Mouse (Mus musculus): ENCODE data around the gene Smg9.
"Not testable (repeated sequence)": the region's sequence is repeated elsewhere in the genome, so short reads cannot be mapped to it uniquely, and the experiment has no call there.

Smg9 gene

DNA sequence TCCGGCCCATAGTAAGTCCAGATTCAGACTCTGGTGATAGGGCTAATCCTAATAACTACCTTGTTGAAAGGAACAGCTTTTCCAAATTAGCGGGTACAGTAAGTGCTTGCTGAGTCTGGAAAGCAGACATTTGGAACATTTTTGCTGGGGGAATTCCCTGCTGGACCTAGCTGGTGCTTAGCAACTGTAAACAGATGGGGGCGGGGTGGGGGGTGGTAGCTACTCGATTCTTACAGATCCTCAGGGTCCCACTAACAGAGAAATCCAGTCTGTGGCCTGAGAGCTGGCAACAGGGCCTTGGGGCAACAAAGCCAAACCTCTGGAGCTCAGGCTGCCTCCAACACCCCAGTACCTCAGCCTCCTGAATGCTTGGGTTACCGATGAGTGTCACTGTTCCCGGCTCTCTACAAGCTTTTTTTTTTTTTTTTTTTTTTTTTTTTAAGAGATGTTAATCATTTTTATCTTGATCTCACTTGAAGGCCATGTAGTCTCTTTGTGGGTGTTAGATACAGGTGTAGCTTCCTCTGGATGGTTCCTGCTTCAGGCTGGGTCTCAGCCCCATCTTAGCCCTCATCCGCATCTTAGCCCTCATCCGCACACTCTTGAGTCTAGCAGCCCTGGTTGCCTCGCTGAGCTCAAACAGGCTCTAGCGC lies 21.2 kb upstream of the Smg9 start:
- peak; percentile 65 for DNase-seq

DNA sequence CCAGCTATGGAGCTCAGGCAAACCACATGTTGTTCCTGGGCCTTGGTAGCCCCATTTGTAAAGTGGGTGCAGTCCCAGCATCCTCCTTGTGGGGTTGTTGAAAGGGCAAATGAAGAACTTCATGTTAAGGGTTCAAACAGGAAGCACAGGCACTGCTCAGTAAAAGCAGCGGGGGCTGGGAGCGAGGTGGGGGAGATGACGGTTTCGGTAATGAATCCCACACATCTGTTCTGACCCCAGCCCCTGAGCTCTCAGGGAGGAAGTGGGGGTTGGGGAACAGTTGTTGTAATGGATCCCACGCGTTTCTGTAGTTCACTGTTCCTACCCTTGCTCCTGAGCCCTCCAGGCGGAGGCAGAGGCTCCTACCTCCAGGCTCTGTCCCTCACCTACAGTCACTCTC lies 19.5 kb upstream of the Smg9 start:
- peak; percentile 86 for DNase-seq

DNA sequence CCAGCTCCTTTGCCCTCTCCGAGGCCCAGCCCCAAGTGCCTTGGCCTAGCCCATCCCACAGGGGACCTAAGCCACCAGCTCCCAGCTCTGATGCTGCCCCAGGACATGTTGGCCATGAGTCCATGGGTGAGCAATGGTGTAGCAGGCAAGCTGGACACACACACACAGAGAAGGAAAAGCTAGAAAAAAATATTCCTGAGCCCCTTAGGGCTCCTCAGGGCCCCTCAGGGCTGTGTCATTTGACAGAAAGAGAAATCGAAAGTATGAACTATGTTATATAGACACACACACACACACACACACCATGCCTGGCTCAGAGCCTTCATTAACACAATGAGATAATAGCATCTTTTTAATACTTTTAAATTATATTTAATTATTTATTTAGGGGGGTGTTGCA lies 19.0 kb upstream of the Smg9 start:
- no peak for DNase-seq

DNA sequence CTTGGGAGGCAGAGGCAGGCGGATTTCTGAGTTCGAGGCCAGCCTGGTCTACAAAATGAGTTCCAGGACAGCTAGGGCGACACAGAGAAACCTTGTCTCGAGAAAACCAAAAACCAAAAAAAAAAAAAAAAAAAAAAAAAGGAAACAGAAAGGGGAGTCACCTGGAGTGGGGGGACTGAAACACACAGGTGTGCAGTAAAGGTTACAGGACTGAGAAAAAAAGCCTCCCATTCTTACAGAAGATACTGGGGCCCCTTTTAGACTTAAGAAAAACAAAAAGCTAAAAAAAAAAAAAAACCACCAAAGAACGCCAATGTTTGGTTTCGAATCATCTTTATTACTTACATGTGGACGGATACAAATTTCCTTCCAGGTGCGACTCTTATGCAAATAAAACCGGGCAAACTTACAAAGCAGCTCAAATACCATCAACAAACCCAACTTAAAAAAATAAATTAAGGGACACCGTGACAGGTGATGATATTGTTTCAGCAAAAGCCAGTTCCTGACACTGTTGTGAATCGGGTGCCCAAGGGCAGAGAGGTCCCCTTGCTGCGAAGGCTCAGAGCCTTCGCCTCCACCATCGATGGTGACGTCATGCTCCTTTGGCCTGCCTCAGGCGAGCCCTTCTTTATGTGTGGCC lies 16.6 kb upstream of the Smg9 start:
- no peak for DNase-seq

DNA sequence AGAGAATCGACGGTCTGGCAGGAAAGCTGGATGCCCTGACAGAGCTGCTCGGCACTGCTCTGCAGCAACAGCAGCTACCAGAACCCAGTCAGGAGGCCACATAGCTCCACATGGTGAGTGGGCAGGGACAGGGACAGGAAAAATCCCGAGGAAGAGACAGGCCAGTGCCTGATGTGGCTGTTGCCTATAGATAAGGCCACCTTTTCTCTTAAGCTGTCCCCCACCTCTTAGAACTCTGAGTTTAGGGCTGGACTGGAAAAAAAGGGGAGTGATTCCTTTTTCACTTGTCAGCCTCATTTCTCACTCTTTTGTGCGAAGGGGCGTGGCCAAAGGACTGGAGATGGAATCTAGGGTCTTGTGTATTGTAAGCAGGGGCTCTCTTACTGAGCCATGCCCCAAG lies 15.3 kb upstream of the Smg9 start:
- DNase-seq, result no peak

DNA sequence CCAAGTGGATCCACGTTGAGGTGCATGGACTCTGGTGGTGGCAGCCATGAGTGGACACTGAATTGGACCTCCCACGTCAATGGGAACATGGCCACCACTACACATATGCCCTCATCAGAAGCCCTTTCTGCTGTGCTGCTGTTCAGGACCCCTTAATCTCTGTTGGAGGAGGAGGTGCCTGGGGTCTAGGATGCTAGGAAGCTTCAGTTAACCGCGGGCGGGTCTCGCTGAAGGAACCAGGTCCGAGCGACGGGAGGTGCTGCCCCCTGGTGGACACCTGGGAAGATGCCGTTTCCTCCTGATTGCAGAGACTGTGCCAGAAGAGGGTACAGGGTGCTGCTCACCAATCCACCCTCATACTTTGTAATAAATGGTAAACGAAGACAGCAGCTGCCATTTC lies 14.6 kb upstream of the Smg9 start:
- DNase-seq, result peak; percentile 88

DNA sequence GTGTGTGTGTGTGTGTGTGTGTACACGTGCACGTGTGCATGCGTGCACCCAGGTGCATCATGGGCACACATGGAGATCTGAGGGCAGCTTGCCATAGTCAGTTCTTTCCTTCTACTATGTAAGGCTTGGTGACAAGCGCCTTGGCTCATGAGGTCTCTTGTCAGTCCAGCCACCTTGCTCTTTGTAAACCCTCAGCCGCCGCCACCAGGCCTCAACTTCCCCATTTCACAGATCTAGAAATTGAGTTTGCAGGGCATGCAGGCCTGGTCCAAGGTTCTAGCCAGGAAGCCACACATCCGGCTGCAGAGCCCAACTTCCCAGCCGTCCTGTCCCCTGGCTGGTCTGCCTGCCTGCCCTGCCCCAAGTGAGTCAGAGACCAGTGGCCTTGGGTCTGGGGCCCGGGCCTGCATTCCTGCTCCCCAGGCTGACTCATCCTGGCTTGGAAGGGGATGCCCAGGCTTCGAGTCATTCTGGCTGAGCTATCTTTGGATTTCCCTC lies 12.3 kb upstream of the Smg9 start:
- DNase-seq, result no peak

DNA sequence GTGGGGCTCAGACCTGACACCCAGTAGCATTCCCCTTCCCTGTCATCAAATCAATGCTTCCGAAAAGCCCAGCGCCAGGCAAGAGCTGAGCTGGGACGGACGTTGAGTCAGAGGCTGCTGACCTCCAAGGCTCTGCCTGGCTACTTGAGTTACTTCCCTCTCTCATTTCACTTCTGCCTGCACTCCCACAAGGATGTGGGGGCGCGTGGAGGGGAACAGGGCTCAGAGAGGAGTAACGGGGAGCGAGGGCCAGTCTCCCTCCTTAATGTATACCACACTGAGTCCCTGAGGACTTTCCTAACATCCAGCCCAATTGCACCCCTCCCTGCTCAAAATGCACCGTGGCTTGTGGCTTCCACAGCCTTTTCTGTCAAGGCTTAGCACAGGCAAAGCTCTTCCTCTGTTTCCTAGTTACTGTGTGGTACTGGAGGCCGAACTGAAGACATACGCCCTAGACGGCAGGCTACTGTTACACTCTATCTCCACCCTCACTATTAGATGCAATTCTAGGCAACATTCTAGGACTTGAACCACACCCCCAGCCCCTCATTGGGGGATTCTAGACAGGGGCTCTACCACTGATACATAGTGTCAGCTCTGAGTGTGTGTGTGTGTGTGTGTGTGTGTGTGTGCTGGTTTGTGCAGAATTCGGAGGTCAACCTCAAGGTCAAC lies 9.8 kb upstream of the Smg9 start:
- no peak for DNase-seq

DNA sequence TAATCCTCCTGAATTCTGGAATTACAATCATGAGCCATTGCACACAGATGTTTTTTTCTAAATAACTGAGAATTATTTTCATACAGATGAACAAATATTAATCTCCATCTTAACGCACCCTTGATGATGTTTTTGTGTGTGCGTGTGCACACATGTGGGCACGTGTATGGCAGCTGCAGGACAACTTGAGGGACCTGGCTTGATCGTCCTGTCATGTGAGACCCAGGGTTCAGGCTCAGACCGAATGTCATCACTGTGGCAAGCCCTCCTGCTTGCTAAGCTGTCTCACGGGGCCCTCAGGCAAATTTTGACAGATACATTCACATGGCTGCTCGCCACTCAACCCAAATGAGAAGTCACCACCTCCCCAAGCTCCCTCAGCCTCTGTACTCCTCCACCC lies 8.9 kb upstream of the Smg9 start:
- DNase-seq, result no peak

DNA sequence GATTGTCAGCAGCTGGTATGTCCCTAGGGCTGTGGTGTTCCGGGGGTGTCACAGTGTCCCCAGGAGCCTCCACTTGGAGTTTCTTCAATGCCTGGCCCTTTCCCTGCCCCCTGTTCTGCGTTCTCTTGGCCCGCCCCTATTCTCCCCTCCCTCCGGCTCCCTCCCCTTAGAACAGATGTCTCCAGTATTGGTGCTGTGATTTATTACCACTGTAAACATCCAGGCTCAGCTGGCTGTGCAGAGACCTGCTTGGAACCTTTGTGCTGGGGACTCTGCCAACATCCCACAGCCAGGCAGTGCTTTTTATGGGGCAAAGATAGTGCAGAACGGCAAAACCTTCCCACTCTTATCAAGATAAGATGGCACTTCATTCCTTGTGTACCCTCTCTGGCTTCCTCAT lies 8.3 kb upstream of the Smg9 start:
- DNase-seq, result no peak

DNA sequence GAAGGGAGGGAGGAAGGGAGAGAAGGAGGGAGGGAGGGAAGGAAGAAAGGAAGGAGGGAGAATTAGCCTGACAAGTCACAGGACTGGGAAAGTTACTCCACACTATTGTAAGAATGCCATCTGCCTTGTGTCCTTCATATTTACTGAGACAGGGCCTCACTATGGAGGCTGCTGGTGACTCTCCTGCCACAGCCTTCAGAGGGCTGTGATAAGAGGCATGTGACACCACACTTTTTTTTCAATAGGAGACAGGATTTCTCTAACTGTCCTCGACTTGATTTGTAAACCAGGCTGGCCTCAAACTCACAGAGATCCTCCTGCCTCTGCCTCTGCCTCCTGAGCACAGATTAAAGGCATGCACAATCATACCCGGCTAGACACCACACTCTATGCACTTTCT lies 7.7 kb upstream of the Smg9 start:
- DNase-seq, result no peak

DNA sequence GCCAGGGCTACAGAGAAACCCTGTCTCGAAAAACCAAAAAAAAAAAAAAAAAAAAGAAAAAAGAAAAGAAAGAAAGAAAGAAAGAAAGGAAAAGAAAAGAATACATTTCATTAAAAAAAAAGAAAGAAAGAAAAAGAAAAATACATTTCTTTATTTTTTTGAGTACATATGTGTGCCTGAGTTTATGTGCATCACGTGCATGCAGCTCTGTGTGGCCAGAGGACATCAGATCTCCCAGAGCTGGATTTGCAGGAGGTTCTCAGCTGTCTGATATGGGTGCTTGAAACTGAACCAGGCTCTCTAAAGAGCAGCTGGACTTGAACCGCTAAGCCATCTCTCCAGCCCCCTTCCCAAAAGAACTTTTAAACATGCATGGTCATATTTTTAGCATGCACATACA lies 5.4 kb upstream of the Smg9 start:
- no peak for DNase-seq

DNA sequence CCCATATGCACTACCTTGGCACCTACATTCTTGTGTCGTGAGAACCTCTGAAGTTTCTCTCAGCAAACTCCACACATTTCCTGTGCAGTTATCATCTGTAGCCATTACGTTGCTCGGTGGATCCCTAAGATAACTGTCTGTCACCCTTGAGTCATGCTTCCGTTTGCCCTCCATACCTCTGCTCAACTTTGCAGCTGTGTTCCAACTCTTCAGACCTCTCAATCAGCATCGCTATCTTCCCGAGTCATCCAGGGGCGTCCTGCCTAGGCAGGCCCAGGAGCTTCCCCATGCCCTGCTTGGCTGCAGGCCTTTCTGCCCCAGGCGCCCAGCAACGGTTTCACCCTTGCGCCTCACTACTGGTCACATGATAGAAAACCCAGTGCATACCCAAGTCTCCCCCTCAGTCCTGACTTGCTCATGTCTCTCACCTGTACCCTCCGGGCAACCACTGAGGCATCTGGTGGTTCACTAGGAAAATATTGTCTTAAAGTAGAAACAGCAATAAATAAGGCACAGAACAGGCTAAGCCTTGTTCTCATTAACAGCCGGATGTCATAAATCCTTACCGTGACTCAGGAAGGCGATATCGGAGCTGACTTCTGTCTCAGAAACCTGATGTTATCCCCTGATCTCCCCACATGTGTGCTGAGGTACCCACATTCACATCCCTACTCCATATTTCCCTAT lies 4.8 kb upstream of the Smg9 start:
- DNase-seq, result peak; percentile 59

DNA sequence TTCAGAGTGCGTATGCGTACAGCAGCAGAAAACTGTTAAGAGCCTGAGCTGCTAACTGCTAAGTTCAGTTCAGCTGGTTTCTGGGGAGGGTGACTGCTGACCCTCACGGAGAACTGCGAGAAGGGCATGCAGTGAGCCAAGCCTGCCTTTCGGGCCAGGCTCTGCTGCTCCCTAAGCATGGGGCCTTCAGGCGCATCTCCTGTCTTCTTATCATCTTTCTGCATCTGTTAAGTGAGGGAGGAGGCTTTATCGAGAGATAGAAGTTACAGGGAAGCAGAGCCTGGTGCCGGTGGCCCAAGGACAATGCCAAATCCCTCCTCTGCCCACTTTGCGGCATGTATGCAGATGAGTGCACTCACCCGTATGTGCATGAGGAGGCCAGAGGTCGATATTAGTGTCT lies 2.6 kb upstream of the Smg9 start:
- no peak for DNase-seq

DNA sequence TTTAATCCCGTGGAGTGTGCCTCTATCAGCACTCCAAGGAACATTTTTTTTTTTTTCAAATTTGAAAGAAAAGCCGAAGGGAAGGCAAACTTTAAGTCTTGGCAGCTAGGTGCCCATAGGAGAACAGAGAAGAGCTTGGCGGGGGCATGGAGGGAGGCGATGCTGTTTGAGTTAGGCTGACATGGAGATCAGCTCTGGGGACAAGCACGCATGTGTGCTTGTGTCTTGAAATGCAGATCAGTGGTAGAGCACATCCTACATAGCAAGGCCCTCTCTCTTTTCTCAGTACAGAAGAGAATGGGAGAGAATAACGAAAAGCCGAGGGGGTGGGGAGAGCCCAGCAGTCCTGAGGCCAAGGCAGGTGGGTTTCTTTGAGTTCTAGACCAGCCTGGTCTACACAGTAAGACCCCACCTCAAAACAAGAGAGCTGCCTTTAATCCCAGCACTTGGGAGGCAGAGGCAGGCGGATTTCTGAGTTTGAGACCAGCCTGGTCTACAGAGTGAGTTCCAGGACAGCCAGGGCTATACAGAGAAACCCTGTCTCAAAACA lies 980 bp upstream of the Smg9 start:
- no peak for DNase-seq

DNA sequence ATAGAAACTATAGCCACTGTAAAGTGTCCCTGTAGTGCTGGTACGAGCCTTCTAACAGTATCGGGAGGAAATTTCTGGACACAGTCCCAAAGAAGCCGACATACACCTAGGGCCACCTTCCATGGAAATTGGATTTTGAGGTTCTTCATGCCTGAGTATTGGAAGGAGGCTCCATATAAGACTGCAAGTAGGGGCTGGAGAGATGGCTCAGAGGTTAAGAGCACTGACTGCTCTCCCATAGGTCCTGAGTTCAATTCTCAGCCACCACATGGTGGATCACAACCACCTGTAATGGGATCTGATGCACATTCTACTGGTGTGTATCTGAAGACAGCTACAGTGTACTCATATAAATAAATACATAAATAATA lies 648 bp downstream of the Smg9 start:
- DNase-seq, result no peak

DNA sequence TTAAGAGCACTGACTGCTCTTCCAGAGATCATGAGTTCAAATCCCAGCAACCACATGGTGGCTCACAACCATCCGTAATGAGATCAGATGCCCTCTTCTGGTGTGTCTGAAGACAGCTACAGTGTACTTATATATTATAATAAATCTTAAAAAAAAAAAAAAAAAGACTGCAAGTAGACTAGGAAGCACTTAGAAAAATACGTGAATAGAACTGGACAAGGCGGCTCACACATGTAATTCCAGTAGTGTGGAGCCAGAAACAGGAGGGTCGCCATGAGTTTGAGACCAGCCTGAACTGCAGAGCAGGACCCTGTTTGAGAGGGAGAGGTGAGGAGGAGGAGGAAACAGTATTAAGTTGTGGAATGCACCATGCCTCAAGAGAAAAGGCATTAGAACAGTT lies 1.1 kb downstream of the Smg9 start:
- not testable (repeated sequence) for DNase-seq

DNA sequence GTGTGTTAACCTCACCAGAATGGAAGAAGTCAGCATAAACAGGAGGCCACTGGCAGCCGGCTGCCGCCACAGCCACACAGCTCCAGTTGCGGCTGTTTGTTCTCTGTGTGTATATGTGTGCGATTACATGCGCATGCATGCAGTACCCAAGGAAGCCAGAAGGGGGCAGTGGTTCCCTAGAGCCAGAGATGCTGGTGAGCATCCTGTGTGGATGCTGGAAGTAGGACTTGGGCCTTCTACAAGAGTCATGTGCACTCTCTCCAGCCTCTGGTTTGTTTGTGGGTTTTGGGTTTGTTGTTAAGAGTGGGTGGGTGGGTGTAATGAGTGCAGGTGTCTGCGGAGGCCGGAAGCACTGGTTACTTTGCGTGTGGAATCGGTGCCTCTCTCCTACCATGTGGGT lies 3.4 kb downstream of the Smg9 start:
- DNase-seq, result no peak

DNA sequence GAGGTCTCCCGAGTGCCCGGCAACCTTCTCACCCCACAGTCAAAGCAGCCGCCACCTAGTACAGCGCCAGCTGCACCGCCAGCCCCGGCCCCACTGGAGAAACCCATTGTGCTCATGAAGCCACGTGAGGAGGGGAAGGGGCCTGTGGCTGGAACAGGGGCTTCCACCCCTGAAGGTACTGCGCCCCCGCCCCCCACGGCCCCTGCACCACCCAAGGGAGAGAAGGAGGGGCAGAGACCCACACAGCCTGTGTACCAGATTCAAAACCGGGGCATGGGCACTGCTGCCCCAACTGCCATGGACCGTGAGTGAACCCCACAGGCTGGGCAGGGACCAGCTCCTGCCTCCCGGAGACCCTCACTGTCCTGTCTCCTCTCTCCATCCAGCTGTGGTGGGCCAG lies 6.2 kb downstream of the Smg9 start:
- DNase-seq, result no peak

DNA sequence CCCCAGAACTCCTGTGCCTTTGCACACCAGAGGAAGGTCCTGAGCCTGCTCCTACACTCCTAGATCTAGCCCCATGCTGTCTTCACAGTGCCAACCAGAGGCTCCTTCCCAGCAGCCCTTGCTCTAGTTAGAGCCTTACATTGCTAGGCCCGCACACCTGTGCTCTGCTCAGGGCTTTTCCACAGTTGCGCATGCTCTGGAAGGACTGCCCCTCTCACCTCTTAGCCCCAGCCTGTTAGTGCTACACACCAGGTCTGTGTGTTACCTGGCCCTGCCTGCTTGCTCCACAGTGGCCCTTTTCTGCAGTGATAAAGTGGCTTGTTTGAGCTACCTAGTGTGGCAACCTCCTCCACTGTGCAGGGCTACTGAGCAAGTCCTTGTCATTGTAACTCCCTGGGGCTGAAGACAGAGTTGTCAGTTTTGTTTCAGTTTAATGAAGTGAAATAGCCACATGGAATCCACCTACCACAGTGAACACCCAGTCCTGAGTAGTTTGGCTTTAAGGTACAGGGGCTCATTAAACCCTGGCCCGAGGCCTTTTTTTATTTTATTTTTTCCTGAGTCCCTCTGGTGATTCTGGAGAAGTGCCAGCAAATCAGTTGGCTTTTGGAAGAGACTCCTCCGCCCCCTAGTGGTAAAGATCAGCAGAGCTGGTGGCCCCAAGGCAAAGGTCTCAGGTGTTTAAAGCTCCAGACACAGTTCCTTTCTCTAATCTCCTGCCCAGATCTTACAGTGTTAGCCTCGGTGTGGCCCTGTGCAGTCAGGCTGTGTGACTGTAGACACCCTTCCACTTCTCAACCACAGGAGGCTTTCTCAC lies 7.3 kb downstream of the Smg9 start:
- DNase-seq, result peak; percentile 76

DNA sequence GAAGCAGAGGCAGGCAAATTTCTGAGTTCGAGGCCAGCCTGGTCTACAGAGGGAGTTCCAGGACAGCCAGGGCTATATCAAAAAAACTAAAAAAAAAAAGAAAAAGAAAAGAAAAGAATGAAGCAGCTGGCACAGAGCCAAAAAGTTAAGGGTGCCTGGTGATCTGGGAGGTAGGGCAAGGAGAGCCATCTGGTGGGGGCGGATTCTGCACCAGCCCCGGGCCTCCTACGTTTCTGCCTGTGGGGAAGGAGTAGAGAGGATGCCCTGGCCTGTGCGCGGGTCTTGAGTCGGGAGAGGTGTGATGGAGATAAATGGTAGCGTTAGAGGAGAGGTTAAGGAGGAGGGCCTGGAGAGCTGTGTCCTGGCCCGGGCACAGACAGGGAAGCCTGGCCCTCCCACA lies 8.8 kb downstream of the Smg9 start:
- no peak for DNase-seq

DNA sequence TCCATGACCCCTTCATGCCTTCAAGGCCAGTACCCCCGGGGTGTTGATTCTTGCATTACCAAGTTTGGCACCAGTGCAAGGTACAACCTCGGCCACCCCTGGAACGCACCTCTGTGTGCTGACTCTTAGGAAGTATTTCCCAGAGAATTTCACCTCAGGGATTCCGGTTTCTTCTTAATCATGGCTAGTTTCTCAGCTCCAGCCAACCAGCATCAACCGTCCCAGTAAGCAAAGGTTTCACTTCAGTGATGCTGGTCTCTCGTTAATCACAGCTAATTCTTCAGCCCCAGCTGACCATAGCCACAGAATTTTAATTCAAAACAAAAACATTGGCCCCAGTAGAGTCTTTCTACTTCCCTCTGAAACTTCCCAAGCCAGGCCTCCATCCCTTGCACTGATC lies 10.7 kb downstream of the Smg9 start:
- DNase-seq, result no peak

DNA sequence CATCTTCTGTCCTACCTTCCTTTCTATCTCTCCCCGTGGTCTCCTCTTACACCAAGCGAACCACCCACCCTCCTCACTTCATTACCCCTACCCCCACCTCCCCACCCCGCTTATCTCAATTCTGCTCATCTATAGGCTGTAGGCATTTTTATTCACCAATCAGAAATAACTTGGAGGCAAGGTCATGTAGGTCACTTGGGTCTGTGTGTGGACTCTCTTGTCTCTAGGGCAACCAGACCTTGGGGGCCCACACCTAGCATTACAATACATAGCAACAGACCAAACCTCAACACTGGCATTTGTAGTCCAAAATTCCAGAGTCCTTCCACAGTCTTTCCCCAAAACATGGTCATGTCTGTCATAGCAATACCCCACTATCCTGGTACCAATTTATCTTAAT lies 11.4 kb downstream of the Smg9 start:
- DNase-seq, result no peak
